Mouse (Mus musculus) gastrocnemius, adult 8-10 months (tissue): ENCODE results near the gene 6430548M08Rik. TPM values are rescaled to one million over a fixed set of nuclear protein-coding genes. Genes with fewer than 3 reads are reported as not detected.

ENCODE experiments used
- DNase-seq, 2 experiments: peaks; one replicate each; pipeline ENCODE4 v3.0.0; 2022; ENCODE audit warnings: low spot score in 2 of 2
- total RNA-seq, 4 experiments: library from RNA; stranded (reverse); gene quantifications; 2 replicates each; pipeline ENCODE4 v1.2.4; 2022

6430548M08Rik gene
- 10 to 100 TPM; 24.5 to 33.0 (median 25.0) TPM for total RNA-seq

DNA sequence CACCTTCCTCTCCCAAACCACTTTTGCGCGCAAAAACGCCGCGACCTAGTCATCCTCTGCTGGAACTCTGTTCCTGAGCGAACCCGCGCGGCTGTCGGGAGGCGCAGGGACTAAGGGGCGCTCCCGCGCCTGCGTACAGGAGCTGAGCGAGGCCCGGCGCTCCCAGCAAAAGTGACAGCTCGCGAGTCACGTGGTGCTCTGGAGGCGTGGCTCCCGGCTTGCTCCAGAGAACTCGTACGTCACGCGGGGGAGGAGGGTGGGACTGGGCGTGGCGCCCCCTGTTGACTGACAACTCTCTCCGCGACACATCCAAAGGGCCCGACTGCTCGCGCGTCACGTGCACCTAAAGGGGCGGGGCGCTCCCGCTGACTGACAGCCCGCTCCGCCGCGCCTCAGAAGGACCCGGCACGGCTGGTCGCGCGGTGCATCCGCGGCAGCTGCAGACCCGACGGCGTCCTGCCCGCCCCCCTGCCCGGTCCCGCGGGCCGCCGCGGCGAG lies at the start of gene 6430548M08Rik:
Gene 6430548M08Rik (plus strand): TSS at position 395 of the 498 bp plus-strand sequence.
- peak; percentile 100 for DNase-seq

DNA sequence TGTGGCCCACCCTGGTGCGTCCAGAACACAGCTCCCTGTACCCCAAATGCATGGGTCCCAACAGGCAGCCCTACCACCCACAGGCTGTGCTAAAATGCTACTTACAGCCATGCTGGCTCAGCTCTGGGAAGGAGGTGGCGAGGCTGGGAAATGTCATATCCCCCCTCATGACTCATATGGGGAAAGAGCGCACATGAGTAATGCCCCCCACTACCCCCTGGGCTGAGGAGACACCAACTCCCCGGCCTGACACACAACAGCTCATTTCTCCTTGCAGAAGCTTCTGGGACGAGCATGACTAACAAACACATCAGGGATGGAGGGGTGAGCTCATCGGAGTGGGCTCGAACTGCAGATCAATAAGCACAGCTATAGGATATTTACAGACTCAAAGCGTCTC lies 48.3 kb upstream of the 6430548M08Rik start:
- DNase-seq, result no peak

- DNase-seq, result no peak
Measured at GRCm38 (mm10) chr8:120066226-120066625, 47.7 kb upstream of the 6430548M08Rik start.

- DNase-seq, result peak; percentile 90 to 93
Measured at GRCm38 (mm10) chr8:120067936-120068668, 45.9 kb upstream of the 6430548M08Rik start.

DNA sequence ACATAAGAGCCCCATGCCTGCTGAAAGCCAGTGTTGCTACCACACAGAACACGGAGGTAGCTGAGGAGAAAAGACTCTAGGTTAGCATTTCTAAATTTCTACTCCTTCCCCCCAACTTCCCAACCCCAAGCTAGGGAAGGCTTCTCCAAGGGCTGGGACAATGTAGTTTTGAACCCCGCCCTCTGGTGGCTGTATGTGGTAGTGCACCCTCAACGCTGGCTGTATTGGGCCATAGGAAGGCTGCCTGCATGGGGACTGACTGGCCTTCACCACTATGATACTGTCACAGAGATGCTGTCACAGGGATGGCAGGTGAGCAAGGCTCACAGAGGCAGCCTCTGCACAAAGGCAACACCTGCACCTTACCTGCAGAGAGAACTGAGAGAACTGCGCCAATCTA lies 42.3 kb upstream of the 6430548M08Rik start:
- peak; percentile 81 to 82 for DNase-seq

DNA sequence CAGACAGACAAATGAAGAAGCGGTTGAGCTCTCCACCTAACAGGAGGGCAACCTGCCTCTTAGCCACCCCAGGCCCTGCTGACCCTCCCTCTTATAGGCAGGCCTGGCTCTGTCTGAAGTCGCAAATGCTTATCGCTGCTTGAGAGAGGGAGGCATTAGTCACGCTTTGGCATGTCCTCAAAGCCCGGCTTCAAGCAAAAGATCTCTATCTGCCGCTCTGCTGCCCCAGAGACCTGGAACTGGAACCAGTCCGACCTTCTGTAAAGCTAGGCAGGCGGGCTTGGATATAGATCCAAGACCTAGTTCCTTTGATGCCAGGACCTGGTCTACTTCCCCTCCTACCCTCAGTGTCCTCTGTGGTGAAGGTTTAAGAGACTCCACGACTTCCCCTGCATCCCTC lies 41.7 kb upstream of the 6430548M08Rik start:
- DNase-seq, result no peak

- DNase-seq, result peak in 1 of 2 experiments; percentile 47
Measured at GRCm38 (mm10) chr8:120072827-120073226, 41.1 kb upstream of the 6430548M08Rik start.

DNA sequence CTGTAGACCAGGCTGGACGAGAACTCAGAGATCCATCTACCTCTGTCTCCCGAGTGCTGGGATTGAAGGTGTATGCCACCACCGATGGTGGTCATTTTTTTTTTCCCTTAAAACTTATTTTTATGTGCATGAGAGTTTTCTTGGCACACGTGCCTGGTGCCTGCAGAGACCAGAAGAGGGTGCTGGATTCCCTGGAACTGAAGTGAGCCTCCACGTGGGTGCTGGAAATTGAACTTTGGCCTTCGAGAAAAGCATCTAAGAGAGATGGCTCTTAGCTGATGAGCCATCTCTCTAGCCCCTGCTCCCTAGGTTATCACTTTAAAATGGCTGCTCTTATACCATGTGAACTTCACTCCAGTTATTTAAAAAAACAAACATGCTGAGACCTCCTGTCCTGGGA lies 39.4 kb upstream of the 6430548M08Rik start:
- DNase-seq, result no peak

DNA sequence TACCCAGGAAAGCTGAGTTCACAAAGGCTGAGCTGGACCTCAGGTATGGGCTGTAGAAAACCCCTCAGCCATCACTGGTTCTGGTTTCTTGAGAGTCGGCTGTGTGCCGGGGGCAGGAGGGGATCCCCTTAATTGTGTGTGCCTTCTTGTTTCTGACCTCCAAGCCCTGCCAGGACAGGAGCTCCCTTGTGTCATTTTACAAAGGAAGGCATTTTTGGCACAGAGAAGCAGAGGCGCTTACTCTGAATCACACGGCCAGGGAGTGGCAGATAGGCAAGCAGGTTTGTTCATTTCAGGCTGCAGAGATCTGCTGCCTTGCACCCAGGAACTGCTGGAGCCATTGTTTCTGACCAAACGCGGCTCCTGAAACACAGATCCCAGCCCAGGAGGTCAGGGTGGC lies 38.6 kb upstream of the 6430548M08Rik start:
- no peak for DNase-seq

GRCm38 (mm10) chr8:120078080-120078479 lies 35.9 kb upstream of the 6430548M08Rik start:
- DNase-seq, result peak; percentile 48 to 63

DNA sequence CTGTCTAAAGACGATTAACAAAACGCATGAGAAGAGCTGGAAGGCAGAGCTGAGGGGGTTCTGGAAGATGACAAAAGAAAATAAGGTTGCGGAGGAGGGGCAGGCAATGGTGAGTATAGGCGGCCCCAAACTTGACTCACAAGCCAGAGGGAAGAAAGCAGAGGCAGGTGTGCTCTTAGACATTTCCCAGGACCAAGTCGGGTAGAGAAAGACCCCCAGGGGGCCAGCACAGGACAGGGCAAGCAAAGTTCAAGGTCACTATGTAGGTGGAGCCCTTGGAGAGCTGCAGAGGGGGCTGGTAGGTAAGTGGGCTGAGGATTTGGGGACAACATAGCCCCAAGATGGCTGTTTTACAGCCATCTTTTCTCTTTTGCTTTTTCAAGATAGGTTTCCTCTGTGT lies 34.6 kb upstream of the 6430548M08Rik start:
- no peak for DNase-seq

DNA sequence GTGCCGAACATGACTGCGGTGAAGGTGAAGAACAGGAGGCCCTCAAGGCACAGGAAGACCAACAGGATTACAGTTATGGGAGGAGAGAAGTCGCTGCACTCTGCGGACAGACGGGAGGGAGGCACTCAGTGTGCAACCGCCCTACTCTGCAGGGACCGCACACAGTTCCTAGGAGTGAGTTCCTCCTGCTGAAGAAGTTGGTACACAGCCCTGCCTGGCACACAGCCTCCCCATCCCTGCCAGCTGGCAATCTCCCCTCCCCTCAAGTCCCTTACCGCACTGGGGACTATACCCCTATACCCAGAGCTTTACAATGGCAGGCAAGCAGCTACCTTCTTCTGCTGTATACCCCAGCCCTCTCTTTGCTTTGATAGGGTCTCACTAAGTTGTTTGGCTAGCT lies 30.7 kb upstream of the 6430548M08Rik start:
- DNase-seq, result no peak

GRCm38 (mm10) chr8:120084783-120085182 lies 29.2 kb upstream of the 6430548M08Rik start:
- DNase-seq, result no peak

DNA sequence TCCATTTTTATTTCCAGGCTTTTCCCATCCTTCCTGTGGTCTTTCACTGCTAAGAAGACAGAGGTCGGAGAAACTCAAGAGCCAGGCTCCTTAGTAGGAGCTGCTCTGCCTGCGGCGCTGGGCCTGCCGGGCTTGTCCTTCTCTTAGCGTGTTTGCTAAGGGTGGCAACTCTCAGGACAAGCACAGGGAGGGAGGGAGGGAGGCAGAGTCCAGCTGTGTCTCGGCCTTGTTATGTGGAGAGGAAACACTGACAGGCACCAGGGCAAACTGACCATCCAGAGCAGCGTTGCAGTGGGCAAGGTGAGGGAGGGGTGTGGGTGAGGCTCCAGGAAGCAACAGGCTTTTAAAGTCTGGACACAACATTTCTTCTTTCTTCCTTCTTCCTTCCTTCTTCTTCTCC lies 24.4 kb upstream of the 6430548M08Rik start:
- no peak for DNase-seq

DNA sequence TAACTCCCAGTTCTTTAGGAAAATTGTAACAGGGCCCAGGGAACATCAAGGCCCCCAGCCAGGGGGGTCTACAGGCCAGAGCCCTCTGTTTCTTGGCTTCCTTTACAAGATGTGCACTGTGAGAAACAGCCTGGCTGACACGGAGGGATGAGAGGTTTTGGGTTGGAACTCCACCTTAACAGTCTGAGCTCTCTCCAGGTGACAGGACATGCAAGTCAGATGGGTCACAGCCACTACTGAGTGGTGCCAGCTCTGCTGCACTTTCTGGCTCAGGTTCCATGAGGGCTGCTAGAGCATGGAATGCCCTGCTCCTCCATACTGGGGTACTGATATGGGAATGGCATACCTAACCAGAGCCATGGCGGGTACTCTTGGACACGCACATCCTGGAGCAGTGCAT lies 22.9 kb upstream of the 6430548M08Rik start:
- no peak for DNase-seq

DNA sequence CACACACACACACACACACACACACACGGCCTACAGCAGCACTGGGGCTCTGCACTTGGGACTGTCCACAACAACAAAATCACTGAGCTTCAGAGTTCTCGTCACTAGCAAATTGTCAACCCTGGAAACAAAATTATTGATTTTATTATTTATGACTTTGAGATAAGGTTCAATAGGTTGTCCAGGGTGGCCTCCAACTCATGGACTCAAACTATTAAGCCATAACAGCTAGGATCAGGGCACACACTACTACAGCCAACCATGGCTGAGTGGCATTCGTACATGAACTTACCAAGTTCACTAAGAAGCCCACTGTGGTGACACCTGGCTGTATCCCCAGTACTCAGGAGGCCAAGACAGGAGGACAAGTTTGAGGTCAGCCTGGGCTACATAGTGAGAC lies 20.8 kb upstream of the 6430548M08Rik start:
- no peak for DNase-seq

DNA sequence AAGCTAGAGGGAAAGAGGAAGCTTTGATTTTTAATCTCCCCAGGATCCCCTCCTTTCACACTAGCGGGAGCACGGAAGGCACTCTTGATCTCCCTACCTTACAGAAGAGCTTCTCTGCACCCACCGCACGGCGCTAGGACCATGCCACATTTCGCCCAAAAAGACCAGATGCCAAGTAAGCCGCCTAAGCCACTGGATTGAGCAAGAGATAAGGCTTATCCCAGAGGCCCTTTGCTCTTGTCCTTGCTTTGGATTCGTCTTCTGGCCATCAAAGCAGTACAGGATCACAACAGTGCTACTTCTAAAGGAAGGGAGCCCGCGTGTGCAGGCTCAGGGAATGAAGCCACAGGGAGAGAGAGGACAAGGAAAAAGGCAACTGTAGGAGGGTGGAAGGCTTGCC lies 19.2 kb upstream of the 6430548M08Rik start:
- DNase-seq, result no peak

DNA sequence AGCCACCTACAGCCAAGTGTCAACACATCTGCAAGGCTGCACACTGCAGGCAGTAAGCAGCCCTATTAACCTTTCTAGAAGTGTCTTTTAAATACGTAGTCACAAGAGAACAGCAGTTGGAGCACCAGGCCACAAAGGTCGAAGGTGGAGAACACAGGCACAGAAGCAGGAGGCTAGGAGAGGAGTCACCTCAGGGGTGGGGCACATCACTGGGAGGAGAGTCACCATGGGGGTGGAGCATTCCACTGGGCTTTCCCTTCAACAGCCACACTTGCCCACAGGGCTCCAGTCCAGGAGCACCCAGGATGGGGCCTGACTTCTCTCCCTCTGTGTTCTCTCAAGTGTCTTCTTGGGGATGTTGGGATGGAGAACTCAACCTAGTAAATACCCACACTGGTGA lies 17.5 kb upstream of the 6430548M08Rik start:
- DNase-seq, result no peak

GRCm38 (mm10) chr8:120100388-120101067 lies 13.4 kb upstream of the 6430548M08Rik start:
- DNase-seq, result no peak

GRCm38 (mm10) chr8:120101068-120101972 lies 12.6 kb upstream of the 6430548M08Rik start, which contains the start of gene Zdhhc7:
Zdhhc7 (minus strand) TSS chr8:120101482.
- peak; percentile 69 to 70 for DNase-seq

DNA sequence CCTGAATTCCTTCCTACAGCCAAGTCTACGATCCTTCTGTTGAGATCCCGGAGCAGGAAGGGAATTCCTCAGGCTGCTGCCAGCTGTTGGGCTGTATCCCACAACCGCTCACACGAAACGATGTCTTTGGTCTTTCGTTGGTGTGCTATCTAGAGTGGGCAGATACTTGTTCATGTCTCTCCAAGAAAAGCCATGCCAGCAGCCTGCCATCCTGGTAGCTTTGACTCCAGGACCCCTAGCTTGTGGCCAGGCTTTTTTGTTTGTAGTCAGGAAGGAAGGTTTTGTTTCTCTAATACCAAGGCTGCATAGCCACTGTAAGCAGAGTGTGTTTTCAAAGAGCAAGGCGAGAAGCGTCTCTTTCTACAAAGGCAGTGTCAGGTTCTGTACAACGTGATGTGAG lies 10.0 kb upstream of the 6430548M08Rik start:
- DNase-seq, result no peak
